Mouse (Mus musculus) adrenal gland, postnatal 10 days (tissue): ENCODE results near the gene Rap1a. TPM values are rescaled to one million over a fixed set of nuclear protein-coding genes. Genes with fewer than 3 reads are reported as not detected.
A peak's percentile ranks its signal among the peaks of the same experiment; 100 is the strongest.

Source experiments
- DNase-seq: peaks from one replicate; pipeline ENCODE4 v3.0.0; 2021; ENCODE audit warnings: mixed read lengths
- total RNA-seq, 2 experiments: library from RNA; stranded (reverse); gene quantifications; 2 replicates each; pipeline ENCODE4 v1.2.3; 2021

The Rap1a gene
- total RNA-seq, 2 experiments from 2014 or later: 167 to 181 TPM

GRCm38 (mm10) chr3:105763132-105763851, 37.8 kb downstream of the Rap1a start:
- DNase-seq: no peak

- DNase-seq: no peak
These were observed 41.1 kb downstream of the Rap1a start for GRCm38 (mm10) chr3:105760063-105760462.

- DNase-seq: no peak
These were observed 42.5 kb downstream of the Rap1a start for GRCm38 (mm10) chr3:105758658-105759057.

GRCm38 (mm10) chr3:105758098-105758497, 43.0 kb downstream of the Rap1a start:
- no peak for DNase-seq

- DNase-seq: no peak
These were observed 43.6 kb downstream of the Rap1a start for GRCm38 (mm10) chr3:105757323-105758083.

GRCm38 (mm10) chr3:105756505-105756904, 44.6 kb downstream of the Rap1a start:
- no peak for DNase-seq

- no peak for DNase-seq
These were observed 46.0 kb downstream of the Rap1a start for GRCm38 (mm10) chr3:105755123-105755522.

GRCm38 (mm10) chr3:105754184-105754583, 47.0 kb downstream of the Rap1a start:
- DNase-seq: no peak

GRCm38 (mm10) chr3:105750810-105751209, 50.3 kb downstream of the Rap1a start:
- DNase-seq: peak; percentile 14

- no peak for DNase-seq
These were observed 54.6 kb downstream of the Rap1a start for GRCm38 (mm10) chr3:105746542-105746941.

- no peak for DNase-seq
These were observed 63.5 kb downstream of the Rap1a start for GRCm38 (mm10) chr3:105737666-105738065.

GRCm38 (mm10) chr3:105737070-105737469, 64.1 kb downstream of the Rap1a start:
- DNase-seq: no peak

GRCm38 (mm10) chr3:105736148-105736547, 65.0 kb downstream of the Rap1a start:
- DNase-seq: no peak

GRCm38 (mm10) chr3:105735285-105735684, 65.9 kb downstream of the Rap1a start:
- no peak for DNase-seq

GRCm38 (mm10) chr3:105733538-105733937, 67.6 kb downstream of the Rap1a start:
- DNase-seq: no peak

GRCm38 (mm10) chr3:105732360-105732759, 68.8 kb downstream of the Rap1a start:
- DNase-seq: no peak

GRCm38 (mm10) chr3:105726037-105726436, 75.1 kb downstream of the Rap1a start:
- peak; percentile 75 for DNase-seq

GRCm38 (mm10) chr3:105722510-105722909, 78.6 kb downstream of the Rap1a start:
- DNase-seq: no peak

- DNase-seq: no peak
These were observed 79.4 kb downstream of the Rap1a start for GRCm38 (mm10) chr3:105721681-105722201.

GRCm38 (mm10) chr3:105720514-105720913, 80.6 kb downstream of the Rap1a start:
- DNase-seq: no peak

- no peak for DNase-seq
These were observed 81.2 kb downstream of the Rap1a start for GRCm38 (mm10) chr3:105719979-105720378.

GRCm38 (mm10) chr3:105718746-105719145, 82.4 kb downstream of the Rap1a start:
- DNase-seq: no peak

GRCm38 (mm10) chr3:105717856-105718555, 83.1 kb downstream of the Rap1a start:
- no peak for DNase-seq
